Comparison of ENCODE assay signal across 10 mouse cellular contexts in genomic region chr15:11573496-11573895, GRCm38 (mm10).
DNase-seq lines count a peak whose midpoint lies in the region.
"Had no signal": no experiment of that assay in that cellular context is flagged by ENCODE, and none has a peak within 500 bp of the region (broad histone marks: within the 10 kb centered on the region; RNA-seq: fewer than 3 reads in every experiment).

No protein-coding gene starts in this region.

- peak; percentile 5 for DNase-seq in gastrocnemius, postnatal 10 days
- no peak for DNase-seq in gastrocnemius, postnatal 14 days
- peak; percentile 13 for DNase-seq in ovary, postnatal 36 days (ENCODE audit: low spot score)
- no peak for DNase-seq in ovary, adult 18-20 months (ENCODE audit: low spot score)
- peak; percentile 37 to 42 for DNase-seq in kidney, adult 8-10 months
- DNase-seq in right cerebral cortex, postnatal 25 days: no peak
- DNase-seq in embryo, embryonic 10.5 days (ENCODE audit: low spot score): no peak
- no peak for DNase-seq in urinary bladder, postnatal 36 days (ENCODE audit: low spot score in 2 of 2)
- DNase-seq: cerebellum, postnatal 36 days; lung, adult 2 months had no signal

- intact Hi-C loops in gastrocnemius, postnatal 14 days (cut with DNase I; ENCODE audit: low total_unique reads): no loop called here

Comparison
In these comparisons a context has a peak if more than half of its experiments do, and no peak if none do; other contexts are left out.
1. DNase-seq: peak in gastrocnemius, postnatal 10 days (single experiment), ovary, postnatal 36 days (single experiment) and kidney, adult 8-10 months (2 of 2); none in gastrocnemius, postnatal 14 days (single experiment), ovary, adult 18-20 months (single experiment), right cerebral cortex, postnatal 25 days (single experiment), embryo, embryonic 10.5 days (single experiment) and urinary bladder, postnatal 36 days (0 of 2).